Mouse (Mus musculus) intestine, embryonic 16.5 days (tissue): ENCODE results near the gene Golt1a. TPM values are rescaled to one million over a fixed set of nuclear protein-coding genes. Genes with fewer than 3 reads are reported as not detected.

ENCODE experiments used
- ATAC-seq: fragments of 200-750 bp; cut with Nextera tagmentation; 2 replicates; pipeline ENCODE4 v1.8.0; 2017; ENCODE audit warnings: moderate TSS enrichment, moderate library complexity
- H3K27ac ChIP-seq: fragments of 300-500 bp; sonication (generic); 2 replicates; pipeline ENCODE4 v1.5.1; 2014; ENCODE audit warnings: mild to moderate bottlenecking, low read length
- H3K27me3 ChIP-seq: fragments of 300-500 bp; sonication (generic); replicated peaks from 2 replicates; pipeline ENCODE4 v1.6.1; 2014; ENCODE audit warnings: low read length, control low read depth, mixed read lengths; ENCODE audit not compliant: control insufficient read depth, insufficient read depth
- H3K36me3 ChIP-seq: fragments of 300-500 bp; sonication (generic); 2 replicates; pipeline ENCODE4 v1.6.1; 2014; ENCODE audit warnings: low read length, control low read depth; ENCODE audit not compliant: control insufficient read depth, insufficient read depth
- H3K4me1 ChIP-seq: fragments of 300-500 bp; sonication (generic); 2 replicates; pipeline ENCODE4 v1.6.1; 2014; ENCODE audit warnings: low read length, control low read depth, mixed read lengths; ENCODE audit not compliant: control insufficient read depth, insufficient read depth
- H3K4me2 ChIP-seq: fragments of 300-500 bp; sonication (generic); 2 replicates; pipeline ENCODE4 v1.6.1; 2014; ENCODE audit warnings: low read depth, low read length, control low read depth
- H3K4me3 ChIP-seq: fragments of 300-500 bp; sonication (generic); 2 replicates; pipeline ENCODE4 v1.5.1; 2014; ENCODE audit warnings: mild to moderate bottlenecking, low read length
- H3K9ac ChIP-seq: fragments of 300-500 bp; sonication (generic); 2 replicates; pipeline ENCODE4 v1.6.1; 2014; ENCODE audit warnings: low read depth, low read length
- H3K9me3 ChIP-seq: fragments of 300-500 bp; sonication (generic); 2 replicates; pipeline ENCODE4 v1.6.1; 2016; ENCODE audit warnings: low read length, control low read depth; ENCODE audit not compliant: control insufficient read depth
- WGBS: fragments of 180-500 bp; shearing (Covaris S2); extraction: QIAGEN DNeasy Blood & Tissue Kit; methylation state at CpG from one replicate; pipeline ENCODE4 v1.1.7; 2014; 5-methylcytosine and 5-hydroxymethylcytosine counted together
- polyA plus RNA-seq: library from polyadenylated mRNA; unstranded; fragments of >200 nt; fragmentation: Nextera tagmentation; extraction: Ambion mirVana; gene quantifications from 2 replicates; pipeline ENCODE4 v1.2.1, GENCODE M21; 2015

Gene Golt1a
- 34.8 and 45.4 TPM in 2 replicates for polyA plus RNA-seq

DNA sequence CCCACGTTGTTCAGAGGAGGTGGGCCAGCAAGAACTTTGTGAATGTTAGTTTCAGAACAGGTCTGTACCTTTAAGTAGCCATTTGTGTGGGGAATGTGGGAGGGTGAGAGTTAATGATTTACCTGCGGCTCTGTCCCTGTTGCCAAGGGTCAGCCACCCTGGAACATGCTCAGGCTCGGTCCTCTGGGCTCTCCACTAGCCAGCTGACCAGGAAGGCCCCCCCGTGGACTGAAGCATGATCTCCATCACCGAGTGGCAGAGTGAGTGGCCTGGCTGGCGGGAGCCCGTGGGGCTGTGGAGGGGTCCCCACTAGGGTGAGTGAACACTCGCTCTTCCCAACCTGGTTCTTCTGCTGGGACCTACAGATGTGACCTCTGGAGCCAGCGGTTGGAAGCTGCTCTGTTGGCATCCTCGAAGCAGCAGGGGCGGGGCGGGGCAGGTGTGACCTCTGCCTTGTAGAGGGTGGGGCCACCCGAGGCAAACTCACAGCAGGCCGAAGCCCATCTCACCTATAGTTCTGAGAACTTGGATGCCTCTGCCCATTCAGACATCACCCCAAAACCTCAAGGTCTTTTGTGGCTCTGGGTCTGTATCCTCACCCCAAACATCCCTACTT is at the start of gene Golt1a:
Gene Golt1a, plus strand, starts transcription at position 149 of the 616 bp plus-strand sequence.
- Histone ChIP-seq H3K4me3 (peak within 1 kb of the TSS; percentile 48), H3K9me3 (peaks cover 4% of the 10 kb centered on the region; the same call in 1 of the 2 replicates), H3K36me3 (no peaks in the 10 kb centered on the region), H3K9ac (peak within 1 kb of the TSS; percentile 59), H3K4me2 (peak within 1 kb of the TSS; percentile 47), H3K27me3 (no peaks in the 10 kb centered on the region), H3K27ac (peak within 1 kb of the TSS; percentile 69), H3K4me1 (0 out of 2 replicates have a peak, but pooled peaks cover 3% of the 10 kb centered on the region)
- ATAC-seq, result peak; percentile 90
- 47% methylated on average over 14 of the region's 14 CpGs for WGBS

DNA sequence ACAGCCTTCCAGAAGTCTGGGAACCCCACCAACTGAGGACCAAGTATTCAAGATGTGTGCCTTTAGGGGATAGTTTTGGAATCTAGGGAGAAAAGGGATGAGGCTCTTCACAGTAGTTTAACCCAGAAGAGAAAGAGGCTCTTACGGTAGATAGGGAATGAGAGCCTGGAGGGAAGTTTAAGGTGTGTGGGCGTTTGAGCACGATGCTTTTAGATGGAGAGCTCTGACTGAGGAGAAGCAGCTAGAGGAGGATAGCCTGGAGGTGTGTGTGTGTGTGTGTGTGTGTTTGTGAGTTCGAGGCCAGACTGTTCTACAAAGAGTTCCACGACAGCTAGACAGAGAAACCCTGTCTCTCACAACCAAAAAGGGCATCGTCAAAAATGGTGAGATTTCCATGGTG is 47.0 kb upstream of the Golt1a start:
- Histone ChIP-seq H3K4me3 (no peak overlapping the region), H3K9ac (no peak overlapping the region), H3K9me3 (no peaks in the 10 kb centered on the region), H3K4me2 (no peak overlapping the region), H3K27ac (no peak overlapping the region), H3K27me3 (no peaks in the 10 kb centered on the region), H3K36me3 (peaks cover 2% of the 10 kb centered on the region; the same call in 1 of the 2 replicates), H3K4me1 (peaks cover 27% of the 10 kb centered on the region)
- ATAC-seq, result no peak
- WGBS, result 94% methylated on average over 6 of the region's 6 CpGs

DNA sequence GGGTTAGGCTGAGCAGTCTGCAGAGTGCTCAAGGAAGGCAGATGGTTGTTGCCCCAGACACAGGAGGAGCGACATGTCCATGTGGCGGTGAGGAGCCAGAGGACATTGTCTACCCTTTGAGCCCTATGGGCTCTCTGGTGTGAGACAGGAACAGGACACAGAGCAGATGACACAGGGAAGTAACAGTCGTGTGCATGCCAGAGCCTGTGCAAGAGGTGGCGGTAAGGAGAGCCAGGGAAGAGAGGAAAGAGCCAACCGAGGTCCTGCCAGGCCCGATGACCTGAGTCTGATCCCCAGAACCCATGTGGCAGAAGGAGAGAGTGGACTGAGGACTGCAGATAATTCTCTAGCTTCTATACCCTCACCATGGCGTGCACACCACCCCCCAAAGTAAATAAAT is 46.5 kb upstream of the Golt1a start:
- H3K36me3 ChIP-seq, result peaks cover 2% of the 10 kb centered on the region; the same call in 1 of the 2 replicates
- WGBS, result 84% methylated on average over 7 of the region's 7 CpGs
- H3K9ac ChIP-seq, result no peak overlapping the region
- ATAC-seq, result no peak
- H3K4me3 ChIP-seq, result no peak overlapping the region
- no peak overlapping the region for H3K27ac ChIP-seq
- no peak overlapping the region for H3K4me2 ChIP-seq
- H3K27me3 ChIP-seq, result no peaks in the 10 kb centered on the region
- peaks cover 27% of the 10 kb centered on the region for H3K4me1 ChIP-seq
- no peaks in the 10 kb centered on the region for H3K9me3 ChIP-seq

DNA sequence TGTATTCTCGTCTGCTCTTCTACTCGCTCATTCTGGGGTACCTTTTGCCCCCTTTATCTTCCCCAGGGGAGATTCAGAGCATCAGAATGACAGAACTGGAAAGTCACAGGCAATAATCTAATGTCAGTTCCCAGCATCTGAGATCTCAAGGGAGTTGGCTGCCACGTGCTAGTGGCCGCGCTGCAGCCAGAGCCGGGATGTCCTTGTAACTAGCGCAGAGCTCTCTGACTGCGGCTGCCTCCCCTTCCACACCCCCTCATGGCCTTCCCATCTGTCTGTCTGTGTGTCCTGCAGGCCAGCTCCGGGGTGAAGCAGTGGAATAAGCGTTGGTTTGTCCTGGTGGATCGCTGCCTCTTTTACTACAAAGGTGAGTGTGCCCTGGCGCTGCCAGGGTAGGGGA is 45.2 kb upstream of the Golt1a start:
- Histone ChIP-seq H3K9ac (peak overlapping the region; percentile 26; the same call in 1 of the 2 replicates), H3K27ac (peak overlapping the region; percentile 71)

DNA sequence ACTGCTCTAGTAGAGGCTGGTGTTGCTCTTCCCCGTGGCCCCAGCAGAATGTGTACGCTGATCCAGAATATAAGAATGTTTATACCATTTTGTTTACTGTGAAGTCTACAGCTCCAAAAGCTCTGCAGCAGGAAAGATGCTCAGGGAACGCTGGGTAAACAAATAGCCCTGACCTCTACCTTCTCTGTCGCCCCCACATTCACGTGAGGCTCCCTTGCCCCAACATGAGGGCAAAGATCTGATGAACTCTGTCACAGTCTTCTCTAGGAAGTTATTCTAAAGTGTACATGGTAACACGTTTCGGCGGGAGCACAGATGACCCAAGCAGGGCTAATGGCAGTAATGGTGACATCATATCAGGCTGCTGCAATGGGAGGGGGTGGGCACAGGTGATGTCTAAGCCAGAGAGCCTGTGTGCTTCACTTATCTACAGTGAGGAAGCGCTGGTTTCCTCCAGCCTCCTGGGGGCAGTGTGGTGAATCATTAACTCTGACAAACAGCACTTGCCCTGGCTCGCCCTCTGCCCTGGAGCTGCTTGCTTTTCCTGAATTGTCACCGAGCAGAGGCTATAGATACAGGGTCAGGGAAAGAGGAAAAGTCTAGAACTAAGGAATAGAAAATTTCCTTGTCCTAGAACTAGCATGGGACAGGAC is 44.4 kb upstream of the Golt1a start:
- peak; percentile 93 for ATAC-seq
- H3K36me3 ChIP-seq, result peaks cover 4% of the 10 kb centered on the region; the same call in 1 of the 2 replicates
- H3K9me3 ChIP-seq, result no peaks in the 10 kb centered on the region
- peak overlapping the region; percentile 71 for H3K27ac ChIP-seq
- WGBS, result 26% methylated on average over 11 of the region's 11 CpGs
- H3K4me1 ChIP-seq, result peaks cover 24% of the 10 kb centered on the region
- H3K4me2 ChIP-seq, result no peak overlapping the region
- no peaks in the 10 kb centered on the region for H3K27me3 ChIP-seq
- no peak overlapping the region for H3K4me3 ChIP-seq
- 0 out of 2 replicates have a peak overlapping the region, but pooled peaks have one; percentile 1 for H3K9ac ChIP-seq

More for the DNA sequence above, 45.2 kb upstream of the Golt1a start:
- 57% methylated on average over 12 of the region's 12 CpGs for WGBS
- Histone ChIP-seq H3K9me3 (no peaks in the 10 kb centered on the region), H3K36me3 (peaks cover 2% of the 10 kb centered on the region; the same call in 1 of the 2 replicates), H3K4me3 (no peak overlapping the region), H3K27me3 (no peaks in the 10 kb centered on the region), H3K4me2 (no peak overlapping the region), H3K4me1 (peaks cover 24% of the 10 kb centered on the region)
- no peak for ATAC-seq

DNA sequence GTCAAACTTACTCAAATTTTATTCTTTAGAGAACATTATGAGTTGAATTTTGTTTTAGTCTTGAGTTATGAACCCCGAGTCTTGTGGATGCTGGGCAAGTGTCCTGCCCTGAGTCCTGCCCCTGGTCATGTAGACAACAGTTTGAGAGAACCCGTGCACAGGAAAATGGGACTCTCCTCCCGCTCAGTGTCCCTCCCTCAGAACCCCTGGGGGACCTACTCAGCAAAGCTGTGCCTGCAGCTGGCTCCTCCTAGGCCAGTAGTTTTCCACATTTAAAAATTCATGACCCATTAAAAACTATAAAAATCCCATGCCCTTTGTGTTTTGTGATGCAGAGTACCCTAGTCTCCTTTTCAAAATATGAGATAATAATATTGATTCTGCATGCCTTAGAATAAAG is 42.5 kb upstream of the Golt1a start:
- 0 out of 2 replicates have a peak, but pooled peaks cover 7% of the 10 kb centered on the region for H3K36me3 ChIP-seq
- H3K4me2 ChIP-seq, result no peak overlapping the region
- no peaks in the 10 kb centered on the region for H3K9me3 ChIP-seq
- no peak overlapping the region for H3K9ac ChIP-seq
- ATAC-seq, result no peak
- no peak overlapping the region for H3K27ac ChIP-seq
- 69% methylated on average over 3 of the region's 3 CpGs for WGBS
- H3K4me3 ChIP-seq, result no peak overlapping the region
- no peaks in the 10 kb centered on the region for H3K27me3 ChIP-seq
- H3K4me1 ChIP-seq, result peaks cover 24% of the 10 kb centered on the region

DNA sequence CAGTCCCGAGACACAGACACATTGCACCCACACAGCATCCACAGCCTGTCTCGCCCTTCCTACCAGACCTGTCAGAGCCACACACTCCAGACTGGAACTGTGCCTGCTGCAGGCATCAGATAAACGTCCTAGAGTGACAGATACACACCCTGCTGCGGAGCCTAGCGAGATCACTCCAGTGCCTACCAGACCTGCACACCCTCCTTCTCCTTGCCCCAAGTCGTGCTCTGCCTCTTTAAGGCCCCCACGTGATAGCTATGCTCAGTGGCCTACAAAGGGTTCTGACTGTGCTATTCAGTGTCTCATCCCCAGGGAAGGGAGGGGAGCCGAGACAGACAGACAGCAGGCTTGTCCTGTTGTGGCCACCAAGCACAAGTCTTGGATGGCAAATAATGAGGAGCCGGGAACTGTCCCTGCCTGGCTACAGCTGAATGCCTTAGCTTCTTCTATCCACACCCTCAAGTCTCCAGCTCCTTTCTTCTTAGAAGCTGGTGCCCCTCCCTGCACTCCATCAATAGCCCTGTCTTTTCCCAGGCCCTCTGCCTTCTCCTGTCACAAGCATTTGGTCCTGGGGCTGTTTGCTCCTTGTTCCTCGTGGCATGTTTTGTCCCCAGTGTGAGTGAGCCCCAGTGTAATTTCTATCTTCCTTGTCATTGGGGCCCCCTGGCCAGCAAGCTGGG is 41.6 kb upstream of the Golt1a start:
- Histone ChIP-seq H3K27ac (no peak overlapping the region), H3K9ac (no peak overlapping the region), H3K4me2 (no peak overlapping the region), H3K4me1 (peaks cover 24% of the 10 kb centered on the region), H3K27me3 (no peaks in the 10 kb centered on the region), H3K9me3 (no peaks in the 10 kb centered on the region), H3K36me3 (0 out of 2 replicates have a peak, but pooled peaks cover 7% of the 10 kb centered on the region), H3K4me3 (no peak overlapping the region)
- WGBS, result 37% methylated on average over 10 of the region's 10 CpGs
- no peak for ATAC-seq

DNA sequence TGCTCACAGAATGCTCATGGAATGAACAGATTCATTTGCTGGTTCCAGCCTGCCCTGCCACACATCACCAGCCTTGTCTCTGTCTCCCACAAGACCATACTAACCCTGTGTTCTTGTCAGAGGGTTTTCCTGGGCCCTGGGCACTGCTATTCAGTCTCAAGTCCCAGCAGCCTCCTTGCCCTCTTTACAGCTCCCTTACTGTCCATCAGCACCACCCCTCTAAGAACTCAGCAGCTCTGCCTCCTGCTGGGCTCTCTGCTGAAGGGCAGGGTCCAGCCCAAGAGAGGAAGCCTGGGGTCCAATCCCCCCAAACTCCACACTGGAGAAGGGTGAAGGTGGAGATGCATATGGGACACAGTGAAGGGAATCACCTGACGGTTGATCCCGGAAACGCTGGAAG is 41.1 kb upstream of the Golt1a start:
- Histone ChIP-seq H3K9me3 (no peaks in the 10 kb centered on the region), H3K4me1 (peaks cover 24% of the 10 kb centered on the region), H3K9ac (no peak overlapping the region), H3K27me3 (no peaks in the 10 kb centered on the region), H3K27ac (no peak overlapping the region), H3K4me2 (no peak overlapping the region), H3K4me3 (no peak overlapping the region), H3K36me3 (0 out of 2 replicates have a peak, but pooled peaks cover 7% of the 10 kb centered on the region)
- 82% methylated on average over 3 of the region's 3 CpGs for WGBS
- no peak for ATAC-seq

DNA sequence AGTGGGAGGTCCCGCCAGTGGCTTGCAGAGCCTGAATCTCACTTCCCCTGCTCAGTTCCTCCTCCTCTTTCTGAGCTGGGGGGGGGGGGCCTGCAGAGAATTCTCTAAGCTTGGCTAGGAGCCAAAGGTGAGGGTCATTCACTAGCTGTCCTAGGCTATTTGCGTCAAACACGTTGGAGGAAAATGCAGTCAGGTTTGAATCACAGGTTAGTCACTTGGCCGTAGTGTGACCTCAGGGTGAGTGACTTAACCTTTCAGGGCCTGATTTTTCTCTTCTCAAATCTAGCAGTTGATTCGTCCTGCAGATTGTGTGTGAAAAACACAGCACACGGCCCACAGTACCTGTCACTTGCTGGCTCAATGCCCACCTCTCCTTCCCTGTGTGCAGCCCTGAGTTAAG is 39.3 kb upstream of the Golt1a start:
- no peaks in the 10 kb centered on the region for H3K27me3 ChIP-seq
- peaks cover 9% of the 10 kb centered on the region; the same call in 1 of the 2 replicates for H3K36me3 ChIP-seq
- WGBS, result 54% methylated on average over 6 of the region's 6 CpGs
- no peaks in the 10 kb centered on the region for H3K9me3 ChIP-seq
- H3K4me1 ChIP-seq, result peaks cover 9% of the 10 kb centered on the region; the same call in 1 of the 2 replicates
- H3K4me2 ChIP-seq, result no peak overlapping the region
- H3K27ac ChIP-seq, result no peak overlapping the region
- ATAC-seq, result no peak
- no peak overlapping the region for H3K4me3 ChIP-seq
- no peak overlapping the region for H3K9ac ChIP-seq
